Mouse (Mus musculus) forebrain, embryonic 13.5 days (tissue): Measurements from ENCODE around the gene Dag1. TPM values are rescaled to one million over a fixed set of nuclear protein-coding genes. Genes with fewer than 3 reads are reported as not detected.

Experiments used
- ATAC-seq: fragments of 200-750 bp; cut with Nextera tagmentation; 2 replicates; pipeline ENCODE4 v1.8.0; 2017
- H3K27ac ChIP-seq: fragments of 300-500 bp; sonication (generic); 2 replicates; pipeline ENCODE4 v1.5.1; 2015; ENCODE audit warnings: inconsistent platforms, mild to moderate bottlenecking, moderate library complexity
- H3K27me3 ChIP-seq: fragments of 300-500 bp; sonication (generic); 2 replicates; pipeline ENCODE4 v1.6.1; 2015; ENCODE audit warnings: mild to moderate bottlenecking, inconsistent platforms
- H3K36me3 ChIP-seq: fragments of 300-500 bp; sonication (generic); 2 replicates; pipeline ENCODE4 v1.6.1; 2015; ENCODE audit warnings: mild to moderate bottlenecking, inconsistent platforms; ENCODE audit not compliant: poor library complexity, severe bottlenecking
- H3K4me1 ChIP-seq: fragments of 300-500 bp; sonication (generic); 2 replicates; pipeline ENCODE4 v1.6.1; 2015; ENCODE audit warnings: inconsistent platforms
- H3K4me2 ChIP-seq: fragments of 300-500 bp; sonication (generic); 2 replicates; pipeline ENCODE4 v1.6.1; 2015; ENCODE audit warnings: inconsistent platforms, mild to moderate bottlenecking, moderate library complexity
- H3K4me3 ChIP-seq: fragments of 300-500 bp; sonication (generic); 2 replicates; pipeline ENCODE4 v1.5.1; 2015; ENCODE audit warnings: mild to moderate bottlenecking, inconsistent platforms
- H3K9ac ChIP-seq: fragments of 300-500 bp; sonication (generic); 2 replicates; pipeline ENCODE4 v1.6.1; 2015; ENCODE audit warnings: mild to moderate bottlenecking, inconsistent platforms
- H3K9me3 ChIP-seq: fragments of 300-500 bp; sonication (generic); replicated peaks from 2 replicates; pipeline ENCODE4 v1.6.1; 2016; ENCODE audit warnings: inconsistent platforms
- WGBS: fragments of 180-500 bp; shearing (Covaris S2); methylation state at CpG from one replicate; pipeline ENCODE4 v1.1.7; 2015; 5-methylcytosine and 5-hydroxymethylcytosine counted together
- polyA plus RNA-seq: library from polyadenylated mRNA; unstranded; fragments of >200 nt; fragmentation: Nextera tagmentation; extraction: Ambion mirVana; gene quantifications from 2 replicates; pipeline ENCODE4 v1.2.1, GENCODE M21; 2015

Dag1 gene
- polyA plus RNA-seq, 1 experiment from 2014 or later = 40.8 TPM

- no peaks in the 10 kb centered on the region for H3K9me3 ChIP-seq
- 0 out of 2 replicates have a peak, but pooled peaks cover 2% of the 10 kb centered on the region for H3K27me3 ChIP-seq
- peaks cover 24% of the 10 kb centered on the region for H3K4me1 ChIP-seq
- H3K4me2 ChIP-seq = peak within 1 kb of the TSS; percentile 81
- H3K9ac ChIP-seq = peak within 1 kb of the TSS; percentile 90
- H3K36me3 ChIP-seq = no peaks in the 10 kb centered on the region
- peak within 1 kb of the TSS; percentile 71 for H3K4me3 ChIP-seq
- WGBS = 3% methylated on average over 74 of the region's 91 CpGs
- H3K27ac ChIP-seq = peak within 1 kb of the TSS; percentile 36; the same call in 1 of the 2 replicates
- ATAC-seq = peak; percentile 90
These were observed 73.7 kb downstream of the Dag1 start, which contains the start of gene Bsn for GRCm38 (mm10) chr9:108189787-108190679. Gene Bsn, minus strand, starts transcription at chr9:108190384.

- Histone ChIP-seq H3K27ac (peak overlapping the region; percentile 36; the same call in 1 of the 2 replicates), H3K4me3 (peak overlapping the region; percentile 71), H3K4me1 (peaks cover 24% of the 10 kb centered on the region), H3K36me3 (no peaks in the 10 kb centered on the region), H3K9me3 (no peaks in the 10 kb centered on the region), H3K9ac (peak overlapping the region; percentile 90), H3K4me2 (peak overlapping the region; percentile 81), H3K27me3 (0 out of 2 replicates have a peak, but pooled peaks cover 2% of the 10 kb centered on the region)
- WGBS = 34% methylated on average over 5 of the region's 5 CpGs
- no peak for ATAC-seq
These were observed 74.3 kb downstream of the Dag1 start for GRCm38 (mm10) chr9:108189488-108189786.

GRCm38 (mm10) chr9:108189023-108189422, 74.7 kb downstream of the Dag1 start:
- ATAC-seq = no peak
- H3K4me3 ChIP-seq = peak overlapping the region; percentile 71
- peaks cover 24% of the 10 kb centered on the region for H3K4me1 ChIP-seq
- H3K4me2 ChIP-seq = peak overlapping the region; percentile 81
- WGBS = 84% methylated on average over 7 of the region's 7 CpGs
- H3K9ac ChIP-seq = peak overlapping the region; percentile 90
- H3K27me3 ChIP-seq = 0 out of 2 replicates have a peak, but pooled peaks cover 1% of the 10 kb centered on the region
- no peak overlapping the region for H3K27ac ChIP-seq
- no peaks in the 10 kb centered on the region for H3K9me3 ChIP-seq
- no peaks in the 10 kb centered on the region for H3K36me3 ChIP-seq

GRCm38 (mm10) chr9:108188511-108188910, 75.2 kb downstream of the Dag1 start:
- H3K4me2 ChIP-seq = peak overlapping the region; percentile 81
- no peak overlapping the region for H3K27ac ChIP-seq
- no peaks in the 10 kb centered on the region for H3K27me3 ChIP-seq
- H3K9me3 ChIP-seq = no peaks in the 10 kb centered on the region
- 0 out of 2 replicates have a peak overlapping the region, but pooled peaks have one; percentile 90 for H3K9ac ChIP-seq
- no peak overlapping the region for H3K4me3 ChIP-seq
- no peaks in the 10 kb centered on the region for H3K36me3 ChIP-seq
- 84% methylated on average over 8 of the region's 8 CpGs for WGBS
- ATAC-seq = no peak
- H3K4me1 ChIP-seq = peaks cover 24% of the 10 kb centered on the region

- H3K27me3 ChIP-seq = no peaks in the 10 kb centered on the region
- H3K36me3 ChIP-seq = no peaks in the 10 kb centered on the region
- no peak for ATAC-seq
- H3K27ac ChIP-seq = no peak overlapping the region
- peak overlapping the region; percentile 81 for H3K4me2 ChIP-seq
- peaks cover 24% of the 10 kb centered on the region for H3K4me1 ChIP-seq
- 52% methylated on average over 6 of the region's 6 CpGs for WGBS
- H3K9me3 ChIP-seq = no peaks in the 10 kb centered on the region
- no peak overlapping the region for H3K4me3 ChIP-seq
- H3K9ac ChIP-seq = 0 out of 2 replicates have a peak overlapping the region, but pooled peaks have one; percentile 12
These were observed 76.1 kb downstream of the Dag1 start for GRCm38 (mm10) chr9:108187616-108188015.

- no peaks in the 10 kb centered on the region for H3K36me3 ChIP-seq
- H3K4me3 ChIP-seq = no peak overlapping the region
- WGBS = 88% methylated on average over 8 of the region's 8 CpGs
- H3K4me1 ChIP-seq = peaks cover 24% of the 10 kb centered on the region
- no peak overlapping the region for H3K4me2 ChIP-seq
- no peak for ATAC-seq
- H3K27ac ChIP-seq = no peak overlapping the region
- no peaks in the 10 kb centered on the region for H3K9me3 ChIP-seq
- no peak overlapping the region for H3K9ac ChIP-seq
- H3K27me3 ChIP-seq = no peaks in the 10 kb centered on the region
These were observed 78.0 kb downstream of the Dag1 start for GRCm38 (mm10) chr9:108185786-108186185.

- 93% methylated on average over 19 of the region's 19 CpGs for WGBS
- H3K9ac ChIP-seq = no peak overlapping the region
- H3K27me3 ChIP-seq = no peaks in the 10 kb centered on the region
- no peak overlapping the region for H3K27ac ChIP-seq
- no peaks in the 10 kb centered on the region for H3K9me3 ChIP-seq
- ATAC-seq = no peak
- no peak overlapping the region for H3K4me2 ChIP-seq
- H3K36me3 ChIP-seq = no peaks in the 10 kb centered on the region
- H3K4me1 ChIP-seq = peaks cover 12% of the 10 kb centered on the region
- no peak overlapping the region for H3K4me3 ChIP-seq
These were observed 80.2 kb downstream of the Dag1 start for GRCm38 (mm10) chr9:108183531-108183994.

- Histone ChIP-seq H3K27ac (no peak overlapping the region), H3K4me3 (no peak overlapping the region), H3K4me2 (no peak overlapping the region), H3K9me3 (no peaks in the 10 kb centered on the region), H3K36me3 (no peaks in the 10 kb centered on the region), H3K27me3 (no peaks in the 10 kb centered on the region), H3K9ac (no peak overlapping the region), H3K4me1 (peaks cover 6% of the 10 kb centered on the region)
- ATAC-seq = no peak
- 69% methylated on average over 11 of the region's 11 CpGs for WGBS
These were observed 80.8 kb downstream of the Dag1 start for GRCm38 (mm10) chr9:108182806-108183506.

- no peaks in the 10 kb centered on the region for H3K9me3 ChIP-seq
- H3K4me3 ChIP-seq = no peak overlapping the region
- no peaks in the 10 kb centered on the region for H3K27me3 ChIP-seq
- WGBS = 79% methylated on average over 5 of the region's 5 CpGs
- no peak for ATAC-seq
- H3K4me2 ChIP-seq = no peak overlapping the region
- H3K36me3 ChIP-seq = no peaks in the 10 kb centered on the region
- H3K4me1 ChIP-seq = 0 out of 2 replicates have a peak, but pooled peaks cover 4% of the 10 kb centered on the region
- no peak overlapping the region for H3K27ac ChIP-seq
- H3K9ac ChIP-seq = no peak overlapping the region
These were observed 85.4 kb downstream of the Dag1 start for GRCm38 (mm10) chr9:108178391-108178790.

GRCm38 (mm10) chr9:108175116-108175838, 88.5 kb downstream of the Dag1 start:
- Histone ChIP-seq H3K27me3 (no peaks in the 10 kb centered on the region), H3K36me3 (no peaks in the 10 kb centered on the region), H3K4me2 (no peak overlapping the region), H3K27ac (no peak overlapping the region), H3K4me1 (peaks cover 8% of the 10 kb centered on the region; the same call in 1 of the 2 replicates), H3K9ac (no peak overlapping the region), H3K4me3 (no peak overlapping the region), H3K9me3 (no peaks in the 10 kb centered on the region)
- WGBS = 83% methylated on average over 19 of the region's 19 CpGs
- no peak for ATAC-seq

GRCm38 (mm10) chr9:108172777-108173350, 90.9 kb downstream of the Dag1 start:
- H3K4me3 ChIP-seq = no peak overlapping the region
- no peaks in the 10 kb centered on the region for H3K9me3 ChIP-seq
- H3K4me1 ChIP-seq = peaks cover 8% of the 10 kb centered on the region; the same call in 1 of the 2 replicates
- 79% methylated on average over 5 of the region's 5 CpGs for WGBS
- H3K4me2 ChIP-seq = no peak overlapping the region
- no peak overlapping the region for H3K9ac ChIP-seq
- ATAC-seq = no peak
- H3K36me3 ChIP-seq = no peaks in the 10 kb centered on the region
- no peaks in the 10 kb centered on the region for H3K27me3 ChIP-seq
- no peak overlapping the region for H3K27ac ChIP-seq
